Mouse (Mus musculus): Measurements from ENCODE around the gene 9030624G23Rik.
A peak's percentile ranks its signal among the peaks of the same experiment; 100 is the strongest.

Gene 9030624G23Rik

GRCm38 (mm10) chr12:24097108-24097520, at the start of gene 9030624G23Rik:
9030624G23Rik (minus strand) TSS chr12:24097246.
- peak in 1 of 2 experiments; percentile 0 for DNase-seq

DNA sequence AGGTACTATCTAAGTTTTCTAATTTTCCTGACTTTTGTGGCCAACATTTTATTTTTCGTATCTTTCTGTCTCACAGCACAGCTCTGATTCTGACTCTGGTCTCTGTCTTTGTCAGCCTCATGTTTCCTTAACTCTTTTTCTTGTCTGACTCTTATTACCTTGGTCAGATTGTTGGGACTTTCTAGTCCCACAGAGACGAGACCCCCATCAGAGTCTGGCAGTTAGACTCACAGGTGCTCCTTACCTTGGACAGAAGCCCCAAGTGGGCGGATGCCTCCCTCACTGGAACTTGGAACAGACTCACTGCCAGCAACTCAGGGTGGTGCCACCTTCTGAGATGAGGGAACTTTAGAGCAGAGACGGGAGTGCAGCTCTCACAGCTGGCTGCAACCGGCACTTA, 13.9 kb downstream of the 9030624G23Rik start:
- DNase-seq, result peak in 1 of 2 experiments; percentile 0
